Mouse (Mus musculus) layer of hippocampus, adult 11-12 months (tissue): Measurements from ENCODE around the gene Cxcl9.
A peak's percentile ranks its signal among the peaks of the same experiment; 100 is the strongest.

Experiments
- DNase-seq: peaks from one replicate; pipeline ENCODE4 v3.0.0; 2022; ENCODE audit warnings: low spot score

The Cxcl9 gene

DNA sequence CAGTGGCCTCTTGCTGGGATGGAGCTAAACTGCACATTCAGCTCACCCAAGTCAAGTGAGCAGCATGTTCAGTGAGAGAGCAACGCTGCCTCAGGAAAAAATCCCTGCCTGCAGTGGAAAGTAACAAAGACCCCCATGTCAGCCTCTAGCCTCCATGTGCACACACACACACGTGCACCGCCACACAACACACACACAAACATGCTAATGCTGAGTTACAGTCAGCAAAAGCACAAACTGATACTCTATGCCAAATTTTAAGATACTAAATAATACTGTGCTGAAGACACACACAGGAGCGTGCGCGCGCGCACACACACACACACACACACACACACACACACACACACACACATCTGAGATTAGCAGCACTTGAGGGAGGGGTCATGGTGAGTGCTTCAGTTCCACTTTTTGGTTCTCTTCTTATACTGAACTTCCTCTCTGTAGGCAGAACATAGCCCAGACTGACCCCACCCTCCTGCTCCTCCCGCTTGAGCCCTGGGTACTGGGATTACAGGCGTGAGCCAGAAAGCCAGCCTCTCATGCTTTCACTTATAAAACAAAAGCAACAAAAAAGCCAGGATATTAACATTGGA lies 48.8 kb downstream of the Cxcl9 start:
- peak; percentile 34 for DNase-seq

DNA sequence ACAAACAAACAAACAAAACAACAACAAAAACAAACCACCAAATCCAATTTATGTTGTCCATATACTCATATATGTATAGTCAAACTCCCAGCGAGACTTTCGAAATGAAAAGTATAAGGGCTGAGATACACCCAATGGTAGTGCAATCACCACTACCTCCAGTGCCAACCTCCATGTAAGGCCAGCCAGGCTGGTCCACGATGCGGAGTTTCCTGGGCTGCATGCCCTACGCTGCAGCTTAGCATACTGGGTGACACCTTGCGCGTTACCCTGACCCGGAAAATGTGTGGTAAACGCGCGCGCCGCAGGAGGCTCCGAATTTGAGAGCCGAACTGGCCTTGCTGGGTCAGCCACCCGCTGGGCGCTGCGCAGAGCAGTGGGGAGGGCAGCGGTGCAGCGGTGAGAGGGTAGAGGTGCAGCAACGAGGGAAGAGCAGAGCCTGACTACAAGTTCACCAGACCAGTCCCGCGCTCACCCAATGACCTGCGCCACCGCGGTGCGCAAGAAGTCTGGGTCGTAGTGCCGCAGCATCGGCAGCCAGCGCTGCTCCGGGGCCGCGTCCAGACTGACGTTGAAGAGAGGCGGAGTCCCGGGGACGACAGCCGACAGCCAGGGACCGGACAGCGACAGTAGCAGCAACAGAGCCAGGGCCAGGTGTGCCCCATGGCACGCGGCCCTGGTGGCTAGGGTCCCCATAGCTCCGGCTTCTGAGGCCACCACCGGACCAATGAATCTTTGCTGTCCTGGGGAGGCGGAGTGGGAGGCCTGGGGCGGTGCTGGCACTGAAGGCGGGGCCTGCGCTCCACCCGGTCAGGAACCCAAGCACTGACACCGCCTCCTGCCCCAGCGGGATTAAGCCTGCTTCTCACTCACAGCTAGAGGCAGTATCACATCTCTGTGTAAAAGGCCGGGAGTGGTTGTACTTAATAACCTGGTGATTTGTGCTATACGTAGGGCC lies 50.2 kb downstream of the Cxcl9 start, which contains the start of gene Naaa:
TSS of gene Naaa (minus strand) at position 734 of the 958 bp plus-strand sequence.
- peak; percentile 86 for DNase-seq
